8 mouse cellular contexts compared by ENCODE assay signal in genomic region chr2:168117553-168117952, GRCm38 (mm10). TPM values are rescaled to one million over a fixed set of nuclear protein-coding genes. Genes with fewer than 3 reads are reported as not detected.
DNase-seq lines count a peak whose midpoint lies in the region; ATAC-seq and TF ChIP-seq lines count a peak whose summit lies in the region.

No protein-coding gene starts in this region.

- TF ChIP-seq POLR2A in bone marrow, adult 2 months (IDR thresholded peaks at IDR 0.05; ENCODE audit: borderline replicate concordance, control insufficient read depth, low read depth, low read length) = no peak

- WGBS in heart, embryonic 16.5 days = 7% methylated on average over 13 of the region's 13 CpGs
- WGBS in bone marrow, adult 2 months = 2% methylated on average over 13 of the region's 13 CpGs
- 8% methylated on average over 13 of the region's 13 CpGs for WGBS in forebrain, embryonic 16.5 days
- WGBS in liver, embryonic 16.5 days (ENCODE audit: insufficient replicate concordance) = 5% methylated on average over 13 of the region's 13 CpGs

- H3K9me3 ChIP-seq in heart, embryonic 16.5 days (replicated peaks; ENCODE audit: control insufficient read depth, low read length) = no peaks in the 10 kb centered on the region; the same call in 1 of the 2 replicates
- H3K9me3 ChIP-seq in forebrain, embryonic 16.5 days (ENCODE audit: control insufficient read depth, low read length) = no peaks in the 10 kb centered on the region
- H3K9me3 ChIP-seq in liver, embryonic 16.5 days (replicated peaks; ENCODE audit: control insufficient read depth, low read length) = no peaks in the 10 kb centered on the region

- intact Hi-C loops in heart, postnatal 25 days (cut with DNase I) = loop anchor here (2.0 kb wide), 1 partner anchor 91 kb away; no protein-coding TSS in a partner anchor

- H3K36me3 ChIP-seq in heart, embryonic 16.5 days (ENCODE audit: control insufficient read depth, insufficient read depth) = no peaks in the 10 kb centered on the region
- H3K36me3 ChIP-seq in forebrain, embryonic 16.5 days (ENCODE audit: control insufficient read depth, insufficient read depth) = no peaks in the 10 kb centered on the region
- no peaks in the 10 kb centered on the region for H3K36me3 ChIP-seq in liver, embryonic 16.5 days (ENCODE audit: control insufficient read depth, insufficient read depth)

- peaks cover 16% of the 10 kb centered on the region for H3K4me1 ChIP-seq in heart, embryonic 16.5 days (ENCODE audit: control insufficient read depth, insufficient read depth, low read length)
- H3K4me1 ChIP-seq in bone marrow, adult 2 months (ENCODE audit: control insufficient read depth, insufficient read depth, low read length) = no peaks in the 10 kb centered on the region
- H3K4me1 ChIP-seq in forebrain, embryonic 16.5 days (replicated peaks; ENCODE audit: control insufficient read depth, insufficient read depth, low read length) = peaks cover 14% of the 10 kb centered on the region
- H3K4me1 ChIP-seq in liver, embryonic 16.5 days (ENCODE audit: control insufficient read depth, low read depth, low read length) = peaks cover 17% of the 10 kb centered on the region; the same call in 1 of the 2 replicates

- no peak overlapping the region for H3K27ac ChIP-seq in heart, embryonic 16.5 days (ENCODE audit: low read length)
- H3K27ac ChIP-seq in bone marrow, adult 2 months (ENCODE audit: control insufficient read depth, insufficient read depth, low read depth, low read length, poor library complexity) = no peak overlapping the region
- H3K27ac ChIP-seq in forebrain, embryonic 16.5 days (ENCODE audit: low read length) = no peak overlapping the region
- no peak overlapping the region for H3K27ac ChIP-seq in liver, embryonic 16.5 days (ENCODE audit: low read length)

- H3K9ac ChIP-seq in heart, embryonic 16.5 days (ENCODE audit: low read length) = peak overlapping the region; percentile 58
- peak overlapping the region; percentile 54; the same call in 1 of the 2 replicates for H3K9ac ChIP-seq in forebrain, embryonic 16.5 days (replicated peaks; ENCODE audit: low read depth, low read length)
- H3K9ac ChIP-seq in liver, embryonic 16.5 days (ENCODE audit: low read depth, low read length) = peak overlapping the region; percentile 45; the same call in 1 of the 2 replicates

- TF ChIP-seq CTCF in bone marrow, adult 2 months (IDR thresholded peaks at IDR 0.05; ENCODE audit: control insufficient read depth, insufficient read depth, low read length) = no peak

- ATAC-seq in heart, embryonic 16.5 days (replicated peaks; ENCODE audit: extremely low read depth, insufficient read depth, low FRiP score) = no peak
- ATAC-seq in forebrain, embryonic 16.5 days = no peak
- peak; percentile 3; the same call in 1 of the 2 replicates for ATAC-seq in liver, embryonic 16.5 days (ENCODE audit: low read depth)

- H3K4me3 ChIP-seq in heart, embryonic 16.5 days (ENCODE audit: low read length) = peak overlapping the region; percentile 48
- peak overlapping the region; percentile 57 for H3K4me3 ChIP-seq in bone marrow, adult 2 months (replicated peaks; ENCODE audit: control insufficient read depth, low read depth, low read length)
- H3K4me3 ChIP-seq in forebrain, embryonic 16.5 days (replicated peaks; ENCODE audit: low read length) = peak overlapping the region; percentile 42
- peak overlapping the region; percentile 56 for H3K4me3 ChIP-seq in liver, embryonic 16.5 days (ENCODE audit: low read depth, low read length)

- peak overlapping the region; percentile 72 for H3K4me2 ChIP-seq in heart, embryonic 16.5 days (ENCODE audit: low read depth, low read length)
- peak overlapping the region; percentile 65 for H3K4me2 ChIP-seq in forebrain, embryonic 16.5 days (ENCODE audit: low read length)
- peak overlapping the region; percentile 80 for H3K4me2 ChIP-seq in liver, embryonic 16.5 days (ENCODE audit: low read depth, low read length)

- no peak for DNase-seq in heart, postnatal 25 days (ENCODE audit: low spot score)
- no peak for DNase-seq in embryo, embryonic 10.5 days (ENCODE audit: low spot score)
- no peak for DNase-seq in right cerebral cortex, adult 18-20 months
- no peak for DNase-seq in thymus, postnatal 25 days

- no peaks in the 10 kb centered on the region for H3K27me3 ChIP-seq in heart, embryonic 16.5 days (ENCODE audit: control insufficient read depth, insufficient read depth, low read length)
- H3K27me3 ChIP-seq in forebrain, embryonic 16.5 days (replicated peaks; ENCODE audit: control insufficient read depth, insufficient read depth, low read length) = no peaks in the 10 kb centered on the region
- peaks cover 2% of the 10 kb centered on the region; the same call in 1 of the 2 replicates for H3K27me3 ChIP-seq in liver, embryonic 16.5 days (ENCODE audit: control insufficient read depth, insufficient read depth, low read depth, low read length)

RNA-seq across cellular contexts. Expression of gene Pard6b, which starts 36.7 kb away (rescaled TPM):
- 5.4 and 6.7 TPM in 2 replicates for polyA plus RNA-seq in heart, embryonic 16.5 days (2015; fragmentation: Nextera tagmentation; extraction: Ambion mirVana)
- total RNA-seq in heart, postnatal 25 days (2021) = 1 to 10 TPM; 3.1 to 3.4 TPM
- 0.29 TPM in 1 of 2 replicates, not detected in the other for polyA plus RNA-seq in bone marrow, adult 2 months (2011; ENCODE audit: insufficient read depth, insufficient read length, low replicate concordance, missing spikeins)
- polyA plus RNA-seq in forebrain, embryonic 16.5 days (2015; fragmentation: Nextera tagmentation; extraction: Ambion mirVana) = 6.1 and 6.2 TPM in 2 replicates
- 2.3 and 2.7 TPM in 2 replicates for polyA plus RNA-seq in liver, embryonic 16.5 days (2015; fragmentation: Nextera tagmentation; extraction: Ambion mirVana)
